Mouse (Mus musculus) layer of hippocampus, postnatal 10 days (tissue): ENCODE data around the gene Atpaf2. TPM values are rescaled to one million over a fixed set of nuclear protein-coding genes. Genes with fewer than 3 reads are reported as not detected.
"Not testable (repeated sequence)": the region's sequence is repeated elsewhere in the genome, so short reads cannot be mapped to it uniquely, and the experiment has no call there.

Source experiments
- DNase-seq, 2 experiments: peaks; one replicate each; pipeline ENCODE4 v3.0.0; 2021; ENCODE audit warnings: low spot score in 2 of 2
- long read RNA-seq: library from polyadenylated mRNA; stranded (forward); transcript quantifications from one replicate; pipeline ENCODE4 v2.0.0, GENCODE M21; 2023
- total RNA-seq, 2 experiments: library from RNA; stranded (reverse); gene quantifications; 2 replicates each; pipeline ENCODE4 v1.2.3; 2021

The Atpaf2 gene
- 10 to 100 TPM; 28.3 to 31.8 TPM for total RNA-seq
- long read RNA-seq, transcript Atpaf2-201 (8 exons, 1,813 nt): major isoform, 35 of 51 reads
- long read RNA-seq, partial matches to known transcripts: 2 of 51 reads
- long read RNA-seq, other reads (novel, unspliced or antisense): 12 of 51 reads

- no peak for DNase-seq
These were observed at the start of gene Atpaf2 for GRCm38 (mm10) chr11:60417717-60418472. Gene Atpaf2, minus strand, starts transcription at chr11:60418457.

GRCm38 (mm10) chr11:60465943-60466380 lies 47.7 kb upstream of the Atpaf2 start:
- peak; percentile 35 for DNase-seq

GRCm38 (mm10) chr11:60457973-60458372 lies 39.7 kb upstream of the Atpaf2 start:
- no peak for DNase-seq

- no peak for DNase-seq
These were observed 36.5 kb upstream of the Atpaf2 start for GRCm38 (mm10) chr11:60454745-60455087.

GRCm38 (mm10) chr11:60454080-60454744 lies 36.0 kb upstream of the Atpaf2 start, which contains the start of gene Drg2:
Gene Drg2, plus strand, starts transcription at chr11:60454591.
- peak; percentile 95 to 96 for DNase-seq

- DNase-seq: no peak
These were observed 25.8 kb upstream of the Atpaf2 start for GRCm38 (mm10) chr11:60444007-60444406.

GRCm38 (mm10) chr11:60442896-60443295 lies 24.6 kb upstream of the Atpaf2 start:
- no peak for DNase-seq

- DNase-seq: no peak
These were observed 21.9 kb upstream of the Atpaf2 start for GRCm38 (mm10) chr11:60440176-60440575.

- not testable (repeated sequence) for DNase-seq
These were observed 21.4 kb upstream of the Atpaf2 start for GRCm38 (mm10) chr11:60439621-60440020.

- DNase-seq: no peak
These were observed 18.4 kb upstream of the Atpaf2 start for GRCm38 (mm10) chr11:60436618-60437017.

GRCm38 (mm10) chr11:60435133-60435532 lies 16.9 kb upstream of the Atpaf2 start:
- no peak for DNase-seq

GRCm38 (mm10) chr11:60433501-60433900 lies 15.2 kb upstream of the Atpaf2 start:
- no peak for DNase-seq

GRCm38 (mm10) chr11:60427628-60428027 lies 9.4 kb upstream of the Atpaf2 start:
- DNase-seq: no peak

GRCm38 (mm10) chr11:60426417-60426816 lies 8.2 kb upstream of the Atpaf2 start:
- DNase-seq: no peak

- no peak for DNase-seq
These were observed 4.7 kb upstream of the Atpaf2 start for GRCm38 (mm10) chr11:60423006-60423405.

- DNase-seq: no peak
These were observed 3.9 kb upstream of the Atpaf2 start for GRCm38 (mm10) chr11:60422046-60422668.

GRCm38 (mm10) chr11:60418473-60418803 lies 181 bp upstream of the Atpaf2 start:
- no peak for DNase-seq

- peak; percentile 99 for DNase-seq
These were observed 1.1 kb downstream of the Atpaf2 start, which contains the start of gene Gid4 for GRCm38 (mm10) chr11:60416963-60417716. Gene Gid4, plus strand, starts transcription at chr11:60417145.

- no peak for DNase-seq
These were observed 1.7 kb downstream of the Atpaf2 start for GRCm38 (mm10) chr11:60416590-60416962.

- DNase-seq: no peak
These were observed 5.3 kb downstream of the Atpaf2 start for GRCm38 (mm10) chr11:60412921-60413320.

GRCm38 (mm10) chr11:60412173-60412572 lies 6.1 kb downstream of the Atpaf2 start:
- DNase-seq: peak; percentile 71 to 77
